Mouse (Mus musculus) bone marrow macrophage, adult 2 months (primary cell): ENCODE results near the gene Nek10.

Experiments used
- CTCF ChIP-seq: IDR thresholded peaks from 2 replicates; pipeline ENCODE4 v1.5.1; 2012; ENCODE audit warnings: low read depth, mild to moderate bottlenecking, low read length, moderate library complexity
- POLR2A ChIP-seq: IDR thresholded peaks from 2 replicates; pipeline ENCODE4 v1.6.1; 2012; ENCODE audit warnings: mild to moderate bottlenecking, low read depth, low read length, borderline replicate concordance

DNA sequence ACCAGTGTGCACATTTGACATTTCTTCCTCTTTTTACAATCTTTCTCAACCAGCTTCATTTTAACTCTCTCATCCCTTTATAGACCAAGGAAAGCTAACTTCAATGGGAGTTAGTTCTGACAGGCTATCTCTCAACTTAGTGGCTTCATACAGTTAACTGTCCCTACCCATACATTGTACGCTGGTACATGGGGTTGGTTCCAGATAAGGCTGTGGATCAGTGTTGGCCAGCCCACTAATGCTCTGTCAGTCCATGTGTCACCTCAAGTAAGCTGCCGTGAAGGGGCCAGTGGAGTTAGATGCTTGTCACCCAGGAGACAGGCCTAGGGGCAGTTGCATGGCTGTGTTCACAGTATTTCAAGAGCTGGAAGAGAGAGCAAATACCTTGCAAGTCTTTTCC, 124.3 kb downstream of the Nek10 start:
- TF ChIP-seq CTCF (no peak), POLR2A (no peak)
